Mouse (Mus musculus) cortical plate, adult 2 months (tissue): ENCODE data around the gene Pde8b.

Experiments used
- CTCF ChIP-seq: fragments of 200-500 bp; IDR thresholded peaks from 2 replicates; pipeline ENCODE4 v1.5.1; 2011; ENCODE audit warnings: mild to moderate bottlenecking, control low read depth, low read length; ENCODE audit not compliant: insufficient read depth; ENCODE audit errors: extremely low read depth
- POLR2A ChIP-seq: fragments of 200-500 bp; IDR thresholded peaks from 2 replicates; pipeline ENCODE4 v1.6.1; 2011; ENCODE audit warnings: mild to moderate bottlenecking, low read length, control low read depth; ENCODE audit not compliant: insufficient read depth; ENCODE audit errors: extremely low read depth

DNA sequence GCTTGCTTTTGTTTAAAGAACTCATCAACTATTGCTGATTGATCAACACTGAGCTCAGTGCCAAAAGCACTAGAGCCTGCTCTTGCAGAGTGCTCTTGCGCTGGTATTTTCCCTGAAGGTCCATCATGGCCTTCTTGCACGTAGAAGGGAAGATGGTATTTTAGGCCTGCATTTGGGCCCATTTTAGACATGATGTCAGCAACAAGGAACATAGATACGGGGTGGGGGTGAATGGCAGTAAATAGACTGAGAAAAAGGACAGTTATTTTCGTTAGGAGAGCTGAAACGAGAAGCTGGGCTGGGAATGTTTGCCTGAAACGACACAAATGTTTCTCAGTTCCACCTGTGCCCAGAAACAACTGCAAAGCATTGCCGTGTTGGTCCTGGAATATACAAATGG, 91.2 kb downstream of the Pde8b start:
- TF ChIP-seq CTCF (no peak), POLR2A (no peak)
